Mouse (Mus musculus): ENCODE measurements around the gene Sp1. TPM values are rescaled to one million over a fixed set of nuclear protein-coding genes. Genes with fewer than 3 reads are reported as not detected.

Gene Sp1
- polyA plus RNA-seq, 2 experiments = 17.2 to 35.7 TPM

DNA sequence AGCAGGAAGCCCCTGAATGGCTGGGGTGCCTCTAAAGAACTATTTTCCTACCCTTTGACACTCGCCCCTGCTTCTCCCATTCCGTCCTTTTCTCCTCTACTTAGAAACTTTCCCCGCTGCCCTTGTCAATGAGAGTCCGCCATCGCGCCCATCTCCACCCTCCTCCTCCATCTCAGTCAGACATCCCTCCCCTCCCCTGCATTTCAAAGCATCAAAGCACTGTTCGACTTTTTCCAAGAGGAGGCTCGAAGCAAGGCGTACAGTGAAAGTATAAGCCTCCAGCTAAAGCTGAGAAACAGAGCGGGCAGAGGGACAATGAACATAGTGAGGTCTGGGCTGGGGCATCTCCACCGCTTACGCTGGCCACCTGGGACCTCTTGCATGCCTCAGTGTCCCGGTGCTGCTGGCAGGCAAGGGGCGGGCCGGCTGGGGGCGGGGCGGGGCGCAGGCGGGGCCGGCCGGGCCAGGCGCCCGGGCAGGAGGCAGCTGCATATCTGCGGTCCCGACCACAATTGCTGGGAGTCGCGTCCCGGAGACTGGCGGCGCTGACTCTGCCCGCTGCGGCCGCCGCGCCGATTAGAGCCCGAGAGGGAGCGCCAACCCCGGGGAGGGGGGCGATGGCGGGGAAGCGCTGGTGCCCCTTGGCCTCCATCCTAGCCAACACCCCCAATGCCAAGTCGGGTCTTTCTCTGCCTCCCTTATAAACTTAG is 29.3 kb upstream of the Sp1 start:
- TF ChIP-seq POLR2A (IDR thresholded peaks at IDR 0.05; ENCODE audit: borderline replicate concordance, extremely low read depth, insufficient read depth, insufficient read length) = 0 out of 2 replicates have a peak, but pooled peaks have one; percentile 35
- peaks cover 9% of the 10 kb centered on the region for H3K4me1 ChIP-seq (ENCODE audit: control insufficient read depth, insufficient read depth, low read length)
- H3K4me3 ChIP-seq (replicated peaks; ENCODE audit: low read length) = peak overlapping the region; percentile 56
- peak overlapping the region; percentile 92 for H3K4me2 ChIP-seq (replicated peaks; ENCODE audit: low read depth, low read length, severe bottlenecking)
- DNase-seq (ENCODE audit: low spot score) (peak; percentile 50), ATAC-seq (ENCODE audit: low FRiP score, low read depth) (peak; percentile 88)
- H3K9ac ChIP-seq (ENCODE audit: low read depth, low read length, severe bottlenecking) = peak overlapping the region; percentile 75
- H3K27ac ChIP-seq (replicated peaks; ENCODE audit: low read depth, low read length) = peak overlapping the region; percentile 84
- H3K27me3 ChIP-seq (ENCODE audit: control insufficient read depth, insufficient read depth, low read length) = no peaks in the 10 kb centered on the region
- H3K36me3 ChIP-seq (ENCODE audit: control insufficient read depth, insufficient read depth, low read length) = no peaks in the 10 kb centered on the region
- 1% methylated on average over 29 of the region's 43 CpGs for WGBS
- H3K9me3 ChIP-seq (ENCODE audit: control insufficient read depth, low read length) = no peaks in the 10 kb centered on the region

DNA sequence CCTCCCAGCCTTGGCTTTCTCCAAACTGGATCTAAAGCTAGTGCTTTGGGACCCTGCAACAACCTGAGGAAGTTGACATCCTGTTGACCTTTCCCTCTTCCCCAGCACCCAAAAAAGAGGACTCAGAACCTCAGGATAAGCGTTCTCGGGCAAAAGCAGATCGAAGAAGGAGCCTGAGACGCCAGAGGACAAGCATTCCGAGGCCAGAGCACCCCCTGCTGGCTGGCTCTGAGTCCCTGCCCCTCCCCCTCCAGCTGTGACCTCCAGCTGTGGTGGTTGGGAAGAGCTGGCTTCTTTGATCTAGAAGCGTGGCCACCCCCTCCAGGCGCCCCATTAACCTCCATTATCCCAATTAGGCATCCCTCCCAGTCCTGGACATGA is 28.8 kb upstream of the Sp1 start:
- Histone ChIP-seq H3K9me3 (ENCODE audit: control insufficient read depth, low read length) (no peaks in the 10 kb centered on the region), H3K27ac (replicated peaks; ENCODE audit: low read depth, low read length) (peak overlapping the region; percentile 84), H3K4me2 (replicated peaks; ENCODE audit: low read depth, low read length, severe bottlenecking) (peak overlapping the region; percentile 92), H3K36me3 (ENCODE audit: control insufficient read depth, insufficient read depth, low read length) (no peaks in the 10 kb centered on the region), H3K4me3 (replicated peaks; ENCODE audit: low read length) (peak overlapping the region; percentile 56), H3K27me3 (ENCODE audit: control insufficient read depth, insufficient read depth, low read length) (no peaks in the 10 kb centered on the region), H3K9ac (ENCODE audit: low read depth, low read length, severe bottlenecking) (peak overlapping the region; percentile 75), H3K4me1 (ENCODE audit: control insufficient read depth, insufficient read depth, low read length) (peaks cover 9% of the 10 kb centered on the region)
- WGBS = 0% methylated on average over 7 of the region's 7 CpGs
- peak; percentile 70; the same call in 1 of the 2 replicates for ATAC-seq (ENCODE audit: low FRiP score, low read depth)
- peak; percentile 90 for DNase-seq (ENCODE audit: low spot score)
- no peak for TF ChIP-seq POLR2A (IDR thresholded peaks at IDR 0.05; ENCODE audit: borderline replicate concordance, extremely low read depth, insufficient read depth, insufficient read length)

DNA sequence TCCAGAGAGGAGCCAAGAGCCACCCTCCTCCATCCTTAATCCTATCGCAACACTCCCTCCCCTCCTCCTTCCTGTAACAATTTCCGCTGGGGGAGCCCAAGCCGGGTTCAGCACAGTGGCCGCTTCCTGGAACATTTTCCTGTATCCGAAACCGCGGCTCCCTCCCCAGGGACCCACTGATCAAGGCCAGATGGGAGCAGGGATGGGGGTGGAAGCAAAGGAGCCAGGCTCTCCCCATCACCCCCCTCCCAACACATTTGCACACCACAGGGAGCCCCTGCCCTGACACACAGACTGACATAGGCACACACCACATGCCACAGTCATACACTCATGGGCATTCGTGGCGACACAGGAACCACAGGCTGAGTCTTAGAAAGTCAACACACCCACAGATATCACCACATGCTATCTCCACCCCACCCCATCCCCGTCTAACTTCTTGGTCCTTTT is 28.1 kb upstream of the Sp1 start:
- Histone ChIP-seq H3K27me3 (ENCODE audit: control insufficient read depth, insufficient read depth, low read length) (no peaks in the 10 kb centered on the region), H3K27ac (replicated peaks; ENCODE audit: low read depth, low read length) (peak overlapping the region; percentile 14), H3K9ac (ENCODE audit: low read depth, low read length, severe bottlenecking) (peak overlapping the region; percentile 75; the same call in 1 of the 2 replicates), H3K9me3 (ENCODE audit: control insufficient read depth, low read length) (no peaks in the 10 kb centered on the region), H3K4me1 (ENCODE audit: control insufficient read depth, insufficient read depth, low read length) (peaks cover 9% of the 10 kb centered on the region), H3K4me2 (replicated peaks; ENCODE audit: low read depth, low read length, severe bottlenecking) (peak overlapping the region; percentile 92), H3K4me3 (replicated peaks; ENCODE audit: low read length) (peak overlapping the region; percentile 56), H3K36me3 (ENCODE audit: control insufficient read depth, insufficient read depth, low read length) (no peaks in the 10 kb centered on the region)
- DNase-seq (ENCODE audit: low spot score) (peak; percentile 67), ATAC-seq (ENCODE audit: low FRiP score, low read depth) (0 out of 2 replicates have a peak, but pooled peaks have one; percentile 25)
- WGBS = 6% methylated on average over 10 of the region's 10 CpGs
- no peak for TF ChIP-seq POLR2A (IDR thresholded peaks at IDR 0.05; ENCODE audit: borderline replicate concordance, extremely low read depth, insufficient read depth, insufficient read length)

DNA sequence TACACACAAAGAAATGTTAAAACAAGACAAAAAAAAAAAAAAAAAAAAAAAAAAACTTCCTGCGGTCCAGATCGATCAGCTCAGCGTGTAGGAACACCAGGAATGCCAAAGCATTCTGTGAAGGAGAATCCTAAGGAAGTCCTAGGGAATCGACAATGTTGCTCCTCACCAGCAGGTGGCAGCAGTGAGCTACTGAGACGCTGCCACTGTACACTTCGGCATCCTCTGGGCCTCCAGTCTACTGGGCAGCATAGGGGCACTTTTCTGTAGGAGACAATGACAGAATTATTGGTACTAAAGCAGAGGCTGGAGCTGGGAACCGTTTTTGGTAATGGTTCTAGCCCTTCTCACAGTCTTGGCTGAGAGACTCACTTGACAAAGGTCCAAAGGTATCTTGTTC is 24.4 kb upstream of the Sp1 start:
- Histone ChIP-seq H3K9me3 (ENCODE audit: control insufficient read depth, low read length) (no peaks in the 10 kb centered on the region), H3K36me3 (ENCODE audit: control insufficient read depth, insufficient read depth, low read length) (no peaks in the 10 kb centered on the region), H3K27me3 (ENCODE audit: control insufficient read depth, insufficient read depth, low read length) (no peaks in the 10 kb centered on the region), H3K9ac (ENCODE audit: low read depth, low read length, severe bottlenecking) (no peak overlapping the region), H3K27ac (replicated peaks; ENCODE audit: low read depth, low read length) (no peak overlapping the region), H3K4me3 (replicated peaks; ENCODE audit: low read length) (no peak overlapping the region), H3K4me1 (ENCODE audit: control insufficient read depth, insufficient read depth, low read length) (peaks cover 9% of the 10 kb centered on the region), H3K4me2 (replicated peaks; ENCODE audit: low read depth, low read length, severe bottlenecking) (no peak overlapping the region)
- ATAC-seq (ENCODE audit: low FRiP score, low read depth) (peak; percentile 55), DNase-seq (ENCODE audit: low spot score) (peak; percentile 95)
- 2% methylated on average over 7 of the region's 7 CpGs for WGBS
- no peak for TF ChIP-seq POLR2A (IDR thresholded peaks at IDR 0.05; ENCODE audit: borderline replicate concordance, extremely low read depth, insufficient read depth, insufficient read length)

DNA sequence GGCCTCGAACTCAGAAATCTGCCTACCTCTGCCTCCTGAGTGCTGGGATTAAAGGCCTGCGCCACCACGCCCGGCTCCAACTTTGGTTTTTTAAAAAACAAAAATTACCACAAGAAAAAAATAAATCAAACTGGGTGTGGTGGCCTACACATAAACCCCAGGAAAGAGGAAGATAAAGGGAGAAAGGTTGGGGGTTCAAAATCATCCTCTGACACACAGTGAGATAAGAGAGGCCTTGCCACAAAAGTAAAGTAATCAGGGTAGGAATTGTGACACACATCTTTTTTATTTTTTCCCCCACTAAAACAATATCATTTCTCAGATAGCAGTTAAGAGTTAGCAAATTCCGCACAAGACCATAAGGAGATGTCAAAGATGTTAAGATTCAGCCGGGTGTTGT is 22.3 kb upstream of the Sp1 start:
- H3K9ac ChIP-seq (ENCODE audit: low read depth, low read length, severe bottlenecking) = no peak overlapping the region
- no peaks in the 10 kb centered on the region for H3K4me1 ChIP-seq (ENCODE audit: control insufficient read depth, insufficient read depth, low read length)
- 90% methylated on average over 6 of the region's 6 CpGs for WGBS
- H3K4me2 ChIP-seq (replicated peaks; ENCODE audit: low read depth, low read length, severe bottlenecking) = no peak overlapping the region
- H3K36me3 ChIP-seq (ENCODE audit: control insufficient read depth, insufficient read depth, low read length) = no peaks in the 10 kb centered on the region
- no peak overlapping the region for H3K27ac ChIP-seq (replicated peaks; ENCODE audit: low read depth, low read length)
- H3K4me3 ChIP-seq (replicated peaks; ENCODE audit: low read length) = no peak overlapping the region
- ATAC-seq (ENCODE audit: low FRiP score, low read depth) (no peak), DNase-seq (ENCODE audit: low spot score) (no peak)
- no peak for TF ChIP-seq POLR2A (IDR thresholded peaks at IDR 0.05; ENCODE audit: borderline replicate concordance, extremely low read depth, insufficient read depth, insufficient read length)
- no peaks in the 10 kb centered on the region for H3K9me3 ChIP-seq (ENCODE audit: control insufficient read depth, low read length)
- no peaks in the 10 kb centered on the region for H3K27me3 ChIP-seq (ENCODE audit: control insufficient read depth, insufficient read depth, low read length)
